Mouse (Mus musculus): ENCODE data around the gene Smagp. TPM values are rescaled to one million over a fixed set of nuclear protein-coding genes. Genes with fewer than 3 reads are reported as not detected.

The Smagp gene
- total RNA-seq, 2 experiments from 2014 or later, result 2.5 to 3.0 TPM

GRCm38 (mm10) chr15:100665411-100666218 lies 28.9 kb upstream of the Smagp start:
- no peak for DNase-seq

GRCm38 (mm10) chr15:100664813-100665274 lies 28.1 kb upstream of the Smagp start:
- DNase-seq, result no peak

- no peak for DNase-seq
These were observed 24.1 kb upstream of the Smagp start for GRCm38 (mm10) chr15:100660805-100661204.

- DNase-seq, result peak; percentile 76
These were observed 23.6 kb upstream of the Smagp start for GRCm38 (mm10) chr15:100660306-100660705.

GRCm38 (mm10) chr15:100655201-100655600 lies 18.5 kb upstream of the Smagp start:
- no peak for DNase-seq

GRCm38 (mm10) chr15:100654271-100654670 lies 17.5 kb upstream of the Smagp start:
- DNase-seq, result no peak

- DNase-seq, result no peak
These were observed 14.9 kb upstream of the Smagp start for GRCm38 (mm10) chr15:100651610-100652009.

GRCm38 (mm10) chr15:100650111-100650510 lies 13.4 kb upstream of the Smagp start:
- no peak for DNase-seq

GRCm38 (mm10) chr15:100646161-100646560 lies 9.4 kb upstream of the Smagp start:
- DNase-seq, result no peak

GRCm38 (mm10) chr15:100642451-100642850 lies 5.7 kb upstream of the Smagp start:
- no peak for DNase-seq

GRCm38 (mm10) chr15:100641226-100641810 lies 4.6 kb upstream of the Smagp start:
- no peak for DNase-seq

- DNase-seq, result no peak
These were observed 3.4 kb upstream of the Smagp start for GRCm38 (mm10) chr15:100639972-100640750.

GRCm38 (mm10) chr15:100637661-100638060 lies 921 bp upstream of the Smagp start:
- no peak for DNase-seq

- no peak for DNase-seq
These were observed 692 bp downstream of the Smagp start for GRCm38 (mm10) chr15:100635851-100636645.

GRCm38 (mm10) chr15:100635239-100635638 lies 1.5 kb downstream of the Smagp start:
- DNase-seq, result no peak

GRCm38 (mm10) chr15:100633341-100633740 lies 3.4 kb downstream of the Smagp start:
- no peak for DNase-seq

- no peak for DNase-seq
These were observed 4.4 kb downstream of the Smagp start for GRCm38 (mm10) chr15:100632323-100632722.

- no peak for DNase-seq
These were observed 5.1 kb downstream of the Smagp start for GRCm38 (mm10) chr15:100631454-100632170.

GRCm38 (mm10) chr15:100630126-100630525 lies 6.6 kb downstream of the Smagp start:
- DNase-seq, result no peak

- no peak for DNase-seq
These were observed 7.9 kb downstream of the Smagp start for GRCm38 (mm10) chr15:100628797-100629196.

GRCm38 (mm10) chr15:100627774-100628370 lies 8.9 kb downstream of the Smagp start:
- DNase-seq, result no peak
